Mouse (Mus musculus): ENCODE data around the gene Ethe1. TPM values are rescaled to one million over a fixed set of nuclear protein-coding genes. Genes with fewer than 3 reads are reported as not detected.

Ethe1 gene
- polyA plus RNA-seq, 1 experiment from 2014 or later = 43.7 TPM

GRCm38 (mm10) chr7:24638026-24638856, 50.9 kb downstream of the Ethe1 start:
- Histone ChIP-seq H3K4me1 (replicated peaks; ENCODE audit: insufficient read depth, low read length) (no peaks in the 10 kb centered on the region; the same call in 1 of the 2 replicates), H3K27ac (no peak overlapping the region), H3K4me3 (replicated peaks; ENCODE audit: low read depth, low read length) (peak overlapping the region; percentile 36), H3K9ac (ENCODE audit: low read depth, low read length) (no peak overlapping the region), H3K27me3 (ENCODE audit: insufficient read depth, low read length) (peaks cover 17% of the 10 kb centered on the region), H3K4me2 (ENCODE audit: low read length) (peak overlapping the region; percentile 75), H3K36me3 (ENCODE audit: insufficient read depth, low read length) (no peaks in the 10 kb centered on the region), H3K9me3 (replicated peaks; ENCODE audit: low read length) (no peaks in the 10 kb centered on the region)
- DNase-seq (ENCODE audit: low spot score) (peak; percentile 44), ATAC-seq (replicated peaks; ENCODE audit: low FRiP score, low read depth) (peak; percentile 22; the same call in 1 of the 2 replicates)
- WGBS = 3% methylated on average over 35 of the region's 35 CpGs
- TF ChIP-seq CTCF (IDR thresholded peaks at IDR 0.05; ENCODE audit: low read depth) = no peak

GRCm38 (mm10) chr7:24640450-24640849, 53.1 kb downstream of the Ethe1 start:
- ATAC-seq (replicated peaks; ENCODE audit: low FRiP score, low read depth) (no peak), DNase-seq (ENCODE audit: low spot score) (no peak)
- Histone ChIP-seq H3K27me3 (ENCODE audit: insufficient read depth, low read length) (peaks cover 17% of the 10 kb centered on the region), H3K36me3 (ENCODE audit: insufficient read depth, low read length) (no peaks in the 10 kb centered on the region), H3K4me3 (replicated peaks; ENCODE audit: low read depth, low read length) (no peak overlapping the region), H3K27ac (no peak overlapping the region), H3K4me1 (replicated peaks; ENCODE audit: insufficient read depth, low read length) (no peaks in the 10 kb centered on the region; the same call in 1 of the 2 replicates), H3K9ac (ENCODE audit: low read depth, low read length) (no peak overlapping the region), H3K4me2 (ENCODE audit: low read length) (no peak overlapping the region), H3K9me3 (replicated peaks; ENCODE audit: low read length) (no peaks in the 10 kb centered on the region)
- no peak for TF ChIP-seq CTCF (IDR thresholded peaks at IDR 0.05; ENCODE audit: low read depth)
- WGBS = 55% methylated on average over 13 of the region's 13 CpGs

GRCm38 (mm10) chr7:24642491-24642890, 55.1 kb downstream of the Ethe1 start:
- peaks cover 10% of the 10 kb centered on the region for H3K27me3 ChIP-seq (ENCODE audit: insufficient read depth, low read length)
- H3K4me1 ChIP-seq (replicated peaks; ENCODE audit: insufficient read depth, low read length) = no peaks in the 10 kb centered on the region
- ATAC-seq (replicated peaks; ENCODE audit: low FRiP score, low read depth) (no peak), DNase-seq (ENCODE audit: low spot score) (peak; percentile 58)
- peak; percentile 82 for TF ChIP-seq CTCF (IDR thresholded peaks at IDR 0.05; ENCODE audit: low read depth)
- no peak overlapping the region for H3K4me2 ChIP-seq (ENCODE audit: low read length)
- 12% methylated on average over 9 of the region's 9 CpGs for WGBS
- H3K9me3 ChIP-seq (replicated peaks; ENCODE audit: low read length) = no peaks in the 10 kb centered on the region
- no peak overlapping the region for H3K9ac ChIP-seq (ENCODE audit: low read depth, low read length)
- H3K36me3 ChIP-seq (ENCODE audit: insufficient read depth, low read length) = no peaks in the 10 kb centered on the region
- H3K4me3 ChIP-seq (replicated peaks; ENCODE audit: low read depth, low read length) = no peak overlapping the region
- H3K27ac ChIP-seq = no peak overlapping the region

- H3K9ac ChIP-seq (ENCODE audit: low read depth, low read length) = no peak overlapping the region
- H3K27ac ChIP-seq = no peak overlapping the region
- H3K4me3 ChIP-seq (replicated peaks; ENCODE audit: low read depth, low read length) = no peak overlapping the region
- H3K4me1 ChIP-seq (replicated peaks; ENCODE audit: insufficient read depth, low read length) = no peaks in the 10 kb centered on the region
- ATAC-seq (replicated peaks; ENCODE audit: low FRiP score, low read depth) = no peak
- DNase-seq (ENCODE audit: low spot score) = no peak
- no peak for TF ChIP-seq CTCF (IDR thresholded peaks at IDR 0.05; ENCODE audit: low read depth)
- H3K27me3 ChIP-seq (ENCODE audit: insufficient read depth, low read length) = no peaks in the 10 kb centered on the region; the same call in 1 of the 2 replicates
- no peaks in the 10 kb centered on the region for H3K9me3 ChIP-seq (replicated peaks; ENCODE audit: low read length)
- H3K36me3 ChIP-seq (ENCODE audit: insufficient read depth, low read length) = no peaks in the 10 kb centered on the region
- 69% methylated on average over 6 of the region's 6 CpGs for WGBS
- no peak overlapping the region for H3K4me2 ChIP-seq (ENCODE audit: low read length)
These were observed 57.1 kb downstream of the Ethe1 start for GRCm38 (mm10) chr7:24644492-24644891.

GRCm38 (mm10) chr7:24644996-24645395, 57.7 kb downstream of the Ethe1 start:
- ATAC-seq (replicated peaks; ENCODE audit: low FRiP score, low read depth) = no peak
- WGBS = 73% methylated on average over 7 of the region's 7 CpGs

GRCm38 (mm10) chr7:24646486-24646885, 59.1 kb downstream of the Ethe1 start:
- DNase-seq (ENCODE audit: low spot score) (no peak), ATAC-seq (replicated peaks; ENCODE audit: low FRiP score, low read depth) (no peak)
- H3K36me3 ChIP-seq (ENCODE audit: insufficient read depth, low read length) = no peaks in the 10 kb centered on the region
- H3K4me3 ChIP-seq (replicated peaks; ENCODE audit: low read depth, low read length) = no peak overlapping the region
- H3K9ac ChIP-seq (ENCODE audit: low read depth, low read length) = no peak overlapping the region
- H3K27ac ChIP-seq = no peak overlapping the region
- H3K27me3 ChIP-seq (ENCODE audit: insufficient read depth, low read length) = no peaks in the 10 kb centered on the region
- H3K4me1 ChIP-seq (replicated peaks; ENCODE audit: insufficient read depth, low read length) = no peaks in the 10 kb centered on the region
- no peak for TF ChIP-seq CTCF (IDR thresholded peaks at IDR 0.05; ENCODE audit: low read depth)
- no peaks in the 10 kb centered on the region for H3K9me3 ChIP-seq (replicated peaks; ENCODE audit: low read length)
- WGBS = 75% methylated on average over 7 of the region's 7 CpGs
- no peak overlapping the region for H3K4me2 ChIP-seq (ENCODE audit: low read length)

More at GRCm38 (mm10) chr7:24644996-24645395, 57.7 kb downstream of the Ethe1 start:
- H3K36me3 ChIP-seq (ENCODE audit: insufficient read depth, low read length) = no peaks in the 10 kb centered on the region
- H3K4me2 ChIP-seq (ENCODE audit: low read length) = no peak overlapping the region
- no peak overlapping the region for H3K9ac ChIP-seq (ENCODE audit: low read depth, low read length)
- no peaks in the 10 kb centered on the region for H3K9me3 ChIP-seq (replicated peaks; ENCODE audit: low read length)
- no peak overlapping the region for H3K27ac ChIP-seq
- H3K4me1 ChIP-seq (replicated peaks; ENCODE audit: insufficient read depth, low read length) = no peaks in the 10 kb centered on the region
- H3K4me3 ChIP-seq (replicated peaks; ENCODE audit: low read depth, low read length) = no peak overlapping the region
- DNase-seq (ENCODE audit: low spot score) = no peak
- no peaks in the 10 kb centered on the region; the same call in 1 of the 2 replicates for H3K27me3 ChIP-seq (ENCODE audit: insufficient read depth, low read length)
- TF ChIP-seq CTCF (IDR thresholded peaks at IDR 0.05; ENCODE audit: low read depth) = no peak

Measured in kidney, postnatal 0 days (tissue).